Mouse (Mus musculus): ENCODE data around the gene Snx12.
"Not testable (repeated sequence)": the region's sequence is repeated elsewhere in the genome, so short reads cannot be mapped to it uniquely, and the experiment has no call there.

Snx12 gene

DNA sequence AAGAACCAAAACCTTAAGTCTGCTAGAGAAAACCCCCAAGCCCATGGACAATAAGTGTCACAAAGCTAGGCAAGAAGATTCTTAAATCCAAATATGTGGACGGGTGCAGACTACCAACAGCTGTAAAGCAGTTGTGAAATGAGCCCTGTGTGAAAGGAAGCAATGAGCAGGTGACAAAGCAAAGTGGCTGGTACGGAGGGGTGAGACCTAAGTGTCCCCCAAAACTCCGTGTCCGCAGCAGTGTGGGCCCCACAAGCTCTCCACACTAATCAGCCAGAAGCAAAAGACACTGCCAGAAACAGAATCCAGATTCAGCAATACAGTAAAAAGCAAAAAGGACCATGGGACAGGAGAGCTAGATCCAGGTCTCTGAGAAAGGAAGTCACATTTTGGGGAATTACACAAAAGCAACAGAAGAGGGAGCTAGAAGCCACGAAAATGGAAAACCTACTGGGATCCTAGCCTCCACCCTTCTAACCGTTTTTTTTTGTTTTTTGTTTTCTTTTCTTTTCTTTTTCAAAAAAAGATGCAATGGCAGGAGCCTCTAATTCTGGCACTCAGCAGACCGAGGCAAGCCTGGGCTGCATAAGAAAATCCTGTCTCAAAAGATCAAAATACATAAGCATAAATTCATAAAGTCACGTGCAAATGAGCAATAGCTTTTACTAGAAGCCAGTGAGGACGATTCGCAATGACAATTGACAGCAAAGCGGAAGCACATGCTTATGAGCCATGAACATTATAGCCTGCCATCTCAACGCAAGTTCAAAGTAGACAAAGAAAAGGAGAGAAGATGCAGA, 90.2 kb downstream of the Snx12 start:
- peak in 1 of 2 experiments; percentile 1 for DNase-seq (ENCODE audit: low spot score in 2 of 2)

DNA sequence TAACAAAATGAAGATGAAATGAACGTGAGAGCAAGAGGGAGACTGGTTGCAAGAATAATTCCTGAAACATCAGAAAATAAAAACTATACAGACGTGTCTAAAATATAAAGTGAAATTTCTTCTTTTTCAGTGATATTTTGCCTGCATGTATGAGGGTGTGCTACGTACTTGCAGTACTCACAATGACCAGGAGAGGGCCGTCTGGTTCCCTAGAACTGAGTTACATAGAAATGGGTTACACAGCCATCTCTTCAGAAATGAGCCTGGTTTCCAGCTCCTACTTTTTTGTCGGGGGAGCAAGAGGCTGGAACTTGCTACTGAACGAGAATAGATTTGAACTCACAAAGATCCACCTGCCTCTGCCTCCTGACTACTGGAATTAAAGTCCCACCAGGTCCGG, 91.4 kb downstream of the Snx12 start:
- peak; percentile 37 to 62 for DNase-seq (ENCODE audit: low spot score in 2 of 2)

- DNase-seq (ENCODE audit: low spot score in 2 of 2): no peak
Observed at GRCm38 (mm10) chrX:101128559-101128958, 93.8 kb downstream of the Snx12 start.

GRCm38 (mm10) chrX:101126977-101127376, 95.4 kb downstream of the Snx12 start:
- no peak for DNase-seq (ENCODE audit: low spot score in 2 of 2)

DNA sequence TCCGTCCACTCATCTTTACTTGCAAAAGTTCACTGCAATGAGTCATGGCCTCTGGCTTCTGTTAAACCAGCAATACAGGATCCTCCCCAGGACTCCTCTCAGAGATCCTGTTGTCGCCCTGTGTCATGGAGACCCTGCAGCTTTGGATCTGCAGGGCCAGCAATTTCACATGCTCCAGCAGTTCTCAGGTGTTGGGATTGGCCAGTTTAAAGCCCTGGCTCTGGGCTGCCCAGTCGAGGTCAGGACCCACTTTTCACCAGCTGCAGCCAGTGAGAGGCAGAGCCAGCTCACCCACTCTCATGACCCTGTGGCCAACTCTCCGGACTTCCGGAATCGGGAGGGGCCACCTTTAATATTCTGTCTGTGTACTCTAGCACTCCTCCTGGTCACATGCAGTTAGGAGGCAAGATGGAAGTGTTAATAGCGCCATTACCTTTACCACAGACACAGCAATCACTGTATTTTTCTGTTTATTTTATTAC, 95.8 kb downstream of the Snx12 start:
- no peak for DNase-seq (ENCODE audit: low spot score in 2 of 2)

- DNase-seq (ENCODE audit: low spot score in 2 of 2): no peak
Observed at GRCm38 (mm10) chrX:101120546-101120945, 101.8 kb downstream of the Snx12 start.

- no peak for DNase-seq (ENCODE audit: low spot score in 2 of 2)
Observed at GRCm38 (mm10) chrX:101085920-101086319, 136.4 kb downstream of the Snx12 start, which contains the start of gene Slc7a3. Gene Slc7a3 (minus strand): TSS chrX:101086020.

DNA sequence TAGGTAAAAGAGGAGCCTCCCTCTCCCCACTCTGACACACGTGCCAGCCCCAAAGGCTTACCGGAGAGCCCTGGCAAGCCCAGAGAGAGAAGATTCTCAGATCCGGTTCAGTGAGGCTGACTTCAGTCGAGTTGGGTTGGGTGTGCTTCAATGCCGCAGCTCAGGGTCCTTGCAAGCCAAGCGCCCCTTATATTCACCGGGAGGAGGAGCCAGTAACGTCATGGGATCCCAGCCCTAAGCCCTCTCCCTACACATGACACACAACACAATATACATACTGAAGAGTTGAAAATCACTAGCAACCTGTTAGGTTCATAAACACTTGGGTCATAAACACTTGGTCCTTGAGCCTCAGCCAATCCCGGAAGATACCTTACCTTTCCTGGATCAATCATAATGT, 137.2 kb downstream of the Snx12 start:
- DNase-seq (ENCODE audit: low spot score in 2 of 2): not testable (repeated sequence)

DNA sequence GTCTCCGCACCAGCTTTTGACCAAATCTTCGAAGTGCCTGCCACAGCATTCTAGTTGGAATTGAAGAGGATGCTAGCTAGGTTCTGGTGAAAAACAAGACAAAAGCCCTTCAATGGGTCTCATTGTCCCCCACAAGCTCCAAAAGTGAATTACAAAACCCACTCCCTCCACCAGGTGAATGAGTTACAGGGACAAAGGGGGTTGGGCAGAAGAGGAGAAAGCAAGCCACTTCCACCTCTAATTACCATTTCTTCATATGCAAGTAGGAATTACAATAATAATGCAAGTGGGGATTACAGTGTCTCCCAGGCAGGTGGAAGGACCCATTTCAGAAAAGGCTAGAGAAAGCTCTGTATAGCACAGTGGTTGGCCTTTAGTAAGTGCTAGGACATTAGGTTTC, 138.2 kb downstream of the Snx12 start:
- no peak for DNase-seq (ENCODE audit: low spot score in 2 of 2)

GRCm38 (mm10) chrX:101065245-101065644, 157.1 kb downstream of the Snx12 start:
- DNase-seq (ENCODE audit: low spot score in 2 of 2): no peak

DNA sequence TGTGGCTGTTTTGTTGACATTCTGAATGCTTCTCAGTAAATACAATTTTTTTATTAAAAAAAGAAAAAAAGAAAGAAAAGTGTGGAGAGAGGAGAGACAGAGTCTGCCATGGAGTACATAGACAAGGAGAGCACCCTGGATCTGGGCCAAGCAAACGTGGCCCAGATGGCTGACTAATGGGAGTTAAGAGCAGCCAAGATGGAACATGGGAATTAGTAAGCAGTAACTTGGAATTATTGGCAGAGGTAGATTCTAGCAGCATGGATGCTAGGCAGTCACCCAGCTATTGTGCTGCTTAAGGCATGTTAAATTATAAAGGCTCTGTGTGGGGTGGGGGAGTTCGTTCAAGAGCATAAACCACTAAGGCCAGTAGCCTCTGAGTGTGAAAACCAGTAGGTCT, 158.9 kb downstream of the Snx12 start:
- peak in 1 of 2 experiments; percentile 13 for DNase-seq (ENCODE audit: low spot score in 2 of 2)

DNA sequence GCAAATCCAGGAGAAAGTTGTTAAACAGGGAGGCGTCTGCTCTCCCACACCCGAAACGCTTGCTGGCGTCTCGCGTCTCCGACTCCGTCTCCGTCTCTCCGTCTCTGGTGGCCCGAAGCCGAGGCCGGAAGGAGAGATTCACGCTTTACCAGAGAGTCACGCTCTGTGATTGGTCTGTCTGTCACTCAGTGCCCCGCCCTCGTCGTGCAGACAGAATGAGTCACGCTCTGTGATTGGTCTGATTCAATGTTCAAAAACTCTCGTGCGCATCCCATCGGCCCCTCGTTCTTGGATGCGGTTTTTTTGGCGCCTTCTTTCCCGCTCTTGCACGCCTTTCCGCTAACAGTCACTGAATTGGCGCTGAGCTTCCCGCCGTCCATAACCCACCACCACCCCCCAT, 162.8 kb downstream of the Snx12 start, which contains the start of gene Tex11:
TSS of gene Tex11 (minus strand) at position 127 of the 400 bp plus-strand sequence.
- DNase-seq (ENCODE audit: low spot score in 2 of 2): no peak

Data from cerebellum, postnatal 4 days (tissue).